Mouse (Mus musculus): ENCODE results near the gene Gm20716. TPM values are rescaled to one million over a fixed set of nuclear protein-coding genes. Genes with fewer than 3 reads are reported as not detected.
A peak's percentile ranks its signal among the peaks of the same experiment; 100 is the strongest.
"Not testable (repeated sequence)": the region's sequence is repeated elsewhere in the genome, so short reads cannot be mapped to it uniquely, and the experiment has no call there.

Gm20716 gene
- polyA plus RNA-seq, 1 experiment from 2014 or later = 5.5 TPM

- Histone ChIP-seq H3K9ac (ENCODE audit: low read length) (peak overlapping the region; percentile 45), H3K36me3 (ENCODE audit: control insufficient read depth, insufficient read depth, low read length) (no peaks in the 10 kb centered on the region), H3K4me3 (ENCODE audit: low read depth, low read length) (peak overlapping the region; percentile 19; the same call in 1 of the 2 replicates), H3K4me1 (replicated peaks; ENCODE audit: control insufficient read depth, insufficient read depth) (peaks cover 5% of the 10 kb centered on the region), H3K4me2 (replicated peaks; ENCODE audit: low read depth) (peak overlapping the region; percentile 49), H3K27me3 (ENCODE audit: control insufficient read depth, insufficient read depth, low read length) (no peaks in the 10 kb centered on the region), H3K9me3 (ENCODE audit: control insufficient read depth, low read length) (no peaks in the 10 kb centered on the region), H3K27ac (replicated peaks) (0 out of 2 replicates have a peak overlapping the region, but pooled peaks have one; percentile 36)
- WGBS = 6% methylated on average over 23 of the region's 25 CpGs
- TF ChIP-seq EP300 (optimal IDR thresholded peaks at IDR 0.05) = no peak
- no peak for TF ChIP-seq CTCF (IDR thresholded peaks at IDR 0.05; ENCODE audit: low read depth)
- no peak; the same call in 1 of the 2 replicates for ATAC-seq (ENCODE audit: low FRiP score, low TSS enrichment)
- DNase-seq (ENCODE audit: low spot score) = peak; percentile 66
Measured at GRCm38 (mm10) chr2:168158911-168159711, 71.1 kb downstream of the Gm20716 start.

- not testable (repeated sequence) for H3K27me3 ChIP-seq (ENCODE audit: control insufficient read depth, insufficient read depth, low read length); H3K4me2 ChIP-seq (replicated peaks; ENCODE audit: low read depth); H3K4me3 ChIP-seq (ENCODE audit: low read depth, low read length); DNase-seq (ENCODE audit: low spot score); H3K9ac ChIP-seq (ENCODE audit: low read length); H3K4me1 ChIP-seq (replicated peaks; ENCODE audit: control insufficient read depth, insufficient read depth); H3K27ac ChIP-seq (replicated peaks); ATAC-seq (ENCODE audit: low FRiP score, low TSS enrichment); H3K9me3 ChIP-seq (ENCODE audit: control insufficient read depth, low read length); H3K36me3 ChIP-seq (ENCODE audit: control insufficient read depth, insufficient read depth, low read length)
- 55% methylated on average over 10 of the region's 11 CpGs for WGBS
Measured at GRCm38 (mm10) chr2:168157974-168158373, 72.2 kb downstream of the Gm20716 start.

GRCm38 (mm10) chr2:168156361-168156760, 73.8 kb downstream of the Gm20716 start:
- 66% methylated on average over 14 of the region's 14 CpGs for WGBS
- H3K9me3 ChIP-seq (ENCODE audit: control insufficient read depth, low read length) = no peaks in the 10 kb centered on the region
- DNase-seq (ENCODE audit: low spot score) (no peak), ATAC-seq (ENCODE audit: low FRiP score, low TSS enrichment) (no peak)
- no peaks in the 10 kb centered on the region for H3K27me3 ChIP-seq (ENCODE audit: control insufficient read depth, insufficient read depth, low read length)
- H3K36me3 ChIP-seq (ENCODE audit: control insufficient read depth, insufficient read depth, low read length) = no peaks in the 10 kb centered on the region
- peaks cover 6% of the 10 kb centered on the region for H3K4me1 ChIP-seq (replicated peaks; ENCODE audit: control insufficient read depth, insufficient read depth)
- H3K4me2 ChIP-seq (replicated peaks; ENCODE audit: low read depth) = no peak overlapping the region
- no peak overlapping the region for H3K27ac ChIP-seq (replicated peaks)
- TF ChIP-seq EP300 (optimal IDR thresholded peaks at IDR 0.05) (no peak), CTCF (IDR thresholded peaks at IDR 0.05; ENCODE audit: low read depth) (no peak)
- no peak overlapping the region for H3K4me3 ChIP-seq (ENCODE audit: low read depth, low read length)
- H3K9ac ChIP-seq (ENCODE audit: low read length) = no peak overlapping the region

- no peak overlapping the region for H3K27ac ChIP-seq (replicated peaks)
- no peaks in the 10 kb centered on the region for H3K27me3 ChIP-seq (ENCODE audit: control insufficient read depth, insufficient read depth, low read length)
- 92% methylated on average over 7 of the region's 7 CpGs for WGBS
Measured at GRCm38 (mm10) chr2:168155666-168156065, 74.5 kb downstream of the Gm20716 start.

GRCm38 (mm10) chr2:168154090-168154881, 75.9 kb downstream of the Gm20716 start:
- peak overlapping the region; percentile 4; the same call in 1 of the 2 replicates for H3K4me3 ChIP-seq (ENCODE audit: low read depth, low read length)
- peak; percentile 98 for ATAC-seq (ENCODE audit: low FRiP score, low TSS enrichment)
- peak overlapping the region; percentile 74 for H3K27ac ChIP-seq (replicated peaks)
- no peaks in the 10 kb centered on the region for H3K36me3 ChIP-seq (ENCODE audit: control insufficient read depth, insufficient read depth, low read length)
- WGBS = 19% methylated on average over 14 of the region's 14 CpGs
- H3K27me3 ChIP-seq (ENCODE audit: control insufficient read depth, insufficient read depth, low read length) = no peaks in the 10 kb centered on the region
- H3K4me2 ChIP-seq (replicated peaks; ENCODE audit: low read depth) = peak overlapping the region; percentile 37
- peak; percentile 99 for DNase-seq (ENCODE audit: low spot score)
- peaks cover 4% of the 10 kb centered on the region for H3K4me1 ChIP-seq (replicated peaks; ENCODE audit: control insufficient read depth, insufficient read depth)
- no peaks in the 10 kb centered on the region for H3K9me3 ChIP-seq (ENCODE audit: control insufficient read depth, low read length)
- H3K9ac ChIP-seq (ENCODE audit: low read length) = no peak overlapping the region
- TF ChIP-seq EP300 (optimal IDR thresholded peaks at IDR 0.05) (peak; percentile 80), CTCF (IDR thresholded peaks at IDR 0.05; ENCODE audit: low read depth) (peak; percentile 88)

More at GRCm38 (mm10) chr2:168155666-168156065, 74.5 kb downstream of the Gm20716 start:
- TF ChIP-seq CTCF (IDR thresholded peaks at IDR 0.05; ENCODE audit: low read depth) = no peak
- no peak for TF ChIP-seq EP300 (optimal IDR thresholded peaks at IDR 0.05)
- no peaks in the 10 kb centered on the region for H3K36me3 ChIP-seq (ENCODE audit: control insufficient read depth, insufficient read depth, low read length)
- no peak for ATAC-seq (ENCODE audit: low FRiP score, low TSS enrichment)
- no peak overlapping the region for H3K9ac ChIP-seq (ENCODE audit: low read length)
- no peaks in the 10 kb centered on the region for H3K9me3 ChIP-seq (ENCODE audit: control insufficient read depth, low read length)
- no peak for DNase-seq (ENCODE audit: low spot score)
- no peak overlapping the region for H3K4me3 ChIP-seq (ENCODE audit: low read depth, low read length)
- peaks cover 6% of the 10 kb centered on the region for H3K4me1 ChIP-seq (replicated peaks; ENCODE audit: control insufficient read depth, insufficient read depth)
- H3K4me2 ChIP-seq (replicated peaks; ENCODE audit: low read depth) = no peak overlapping the region
